In genomic region chr5:103775429-103775828, GRCm38 (mm10) we compare ENCODE assay signal across 11 mouse cellular contexts.
A peak's percentile ranks its signal among the peaks of the same experiment; 100 is the strongest.
DNase-seq lines count a peak whose midpoint lies in the region; ATAC-seq and TF ChIP-seq lines count a peak whose summit lies in the region.
"Had no signal": no experiment of that assay in that cellular context is flagged by ENCODE, and none has a peak within 500 bp of the region (broad histone marks: within the 10 kb centered on the region; RNA-seq: fewer than 3 reads in every experiment).

No protein-coding gene starts in this region.

- peak; percentile 55 to 77 for DNase-seq in heart, adult 18-20 months
- DNase-seq in heart, postnatal 36 days: no peak
- peak; percentile 20 for DNase-seq in right cerebral cortex, adult 18-20 months
- no peak for DNase-seq in right cerebral cortex, postnatal 14 days
- DNase-seq in heart, postnatal 0 days (ENCODE audit: low spot score): peak; percentile 58
- DNase-seq in thymus, postnatal 0 days (ENCODE audit: low spot score): no peak
- DNase-seq: cerebellum, adult 11 months had no signal

- H3K36me3 ChIP-seq in heart, postnatal 0 days (replicated peaks; ENCODE audit: control insufficient read depth, insufficient read depth, low read length): no peaks in the 10 kb centered on the region
- no peaks in the 10 kb centered on the region for H3K36me3 ChIP-seq in small intestine, adult 2 months (ENCODE audit: control insufficient read depth, insufficient read depth, low read length)
- no peaks in the 10 kb centered on the region for H3K36me3 ChIP-seq in forebrain, embryonic 16.5 days (ENCODE audit: control insufficient read depth, insufficient read depth)
- H3K36me3 ChIP-seq: intestine, embryonic 15.5 days had no signal

- H3K4me3 ChIP-seq in heart, postnatal 0 days (ENCODE audit: low read depth, low read length): no peak overlapping the region
- no peak overlapping the region for H3K4me3 ChIP-seq in small intestine, adult 2 months (ENCODE audit: low read depth, low read length)
- H3K4me3 ChIP-seq in forebrain, embryonic 16.5 days (replicated peaks; ENCODE audit: low read length): no peak overlapping the region
- H3K4me3 ChIP-seq: intestine, embryonic 15.5 days had no signal

- ATAC-seq in heart, postnatal 0 days (ENCODE audit: insufficient read depth, low read depth): peak; percentile 58; the same call in 1 of the 2 replicates
- no peak for ATAC-seq in forebrain, embryonic 16.5 days
- ATAC-seq: intestine, embryonic 15.5 days had no signal

- H3K4me2 ChIP-seq in heart, postnatal 0 days (ENCODE audit: low read depth, low read length): peak overlapping the region; percentile 11; the same call in 1 of the 2 replicates
- no peak overlapping the region for H3K4me2 ChIP-seq in forebrain, embryonic 16.5 days (ENCODE audit: low read length)
- H3K4me2 ChIP-seq: intestine, embryonic 15.5 days had no signal

- TF ChIP-seq EP300 in heart, postnatal 0 days (IDR thresholded peaks at IDR 0.05; ENCODE audit: low read depth): no peak

- intact Hi-C loops in heart, postnatal 36 days (cut with DNase I): no loop called here

- H3K27ac ChIP-seq in heart, postnatal 0 days (ENCODE audit: low read depth): peak overlapping the region; percentile 88
- H3K27ac ChIP-seq in small intestine, adult 2 months (ENCODE audit: insufficient read depth, low read depth, low read length): peak overlapping the region; percentile 37; the same call in 1 of the 2 replicates
- no peak overlapping the region for H3K27ac ChIP-seq in forebrain, embryonic 16.5 days (ENCODE audit: low read length)

- H3K9me3 ChIP-seq in heart, postnatal 0 days (replicated peaks; ENCODE audit: control insufficient read depth, low read length): no peaks in the 10 kb centered on the region
- no peaks in the 10 kb centered on the region for H3K9me3 ChIP-seq in forebrain, embryonic 16.5 days (ENCODE audit: control insufficient read depth, low read length)
- H3K9me3 ChIP-seq: intestine, embryonic 15.5 days had no signal

- H3K9ac ChIP-seq in heart, postnatal 0 days (replicated peaks; ENCODE audit: low read depth, low read length): no peak overlapping the region
- H3K9ac ChIP-seq in forebrain, embryonic 16.5 days (replicated peaks; ENCODE audit: low read depth, low read length): no peak overlapping the region
- H3K9ac ChIP-seq: intestine, embryonic 15.5 days had no signal

- no peak for TF ChIP-seq POLR2A in small intestine, adult 2 months (IDR thresholded peaks at IDR 0.05; ENCODE audit: low read depth, low read length)

- WGBS in heart, postnatal 0 days: 37% methylated on average over 13 of the region's 13 CpGs
- WGBS in small intestine, adult 2 months: 42% methylated on average over 13 of the region's 13 CpGs
- 78% methylated on average over 13 of the region's 13 CpGs for WGBS in forebrain, embryonic 16.5 days

- H3K4me1 ChIP-seq in heart, postnatal 0 days (ENCODE audit: control insufficient read depth, insufficient read depth): peaks cover 77% of the 10 kb centered on the region
- H3K4me1 ChIP-seq in small intestine, adult 2 months (ENCODE audit: control insufficient read depth, insufficient read depth, insufficient read length, low read length): peaks cover 43% of the 10 kb centered on the region
- H3K4me1 ChIP-seq in forebrain, embryonic 16.5 days (replicated peaks; ENCODE audit: control insufficient read depth, insufficient read depth, low read length): peaks cover 47% of the 10 kb centered on the region

- no peak for TF ChIP-seq CTCF in heart, postnatal 0 days (IDR thresholded peaks at IDR 0.05; ENCODE audit: low read depth)
- TF ChIP-seq CTCF in small intestine, adult 2 months (IDR thresholded peaks at IDR 0.05; ENCODE audit: extremely low read depth, insufficient read length, insufficient replicate concordance, low read depth, low read length): no peak

- no peaks in the 10 kb centered on the region for H3K27me3 ChIP-seq in heart, postnatal 0 days (ENCODE audit: control insufficient read depth, insufficient read depth, low read length)
- no peaks in the 10 kb centered on the region for H3K27me3 ChIP-seq in small intestine, adult 2 months (ENCODE audit: control insufficient read depth, insufficient read depth, low read length)
- H3K27me3 ChIP-seq in forebrain, embryonic 16.5 days (replicated peaks; ENCODE audit: control insufficient read depth, insufficient read depth, low read length): no peaks in the 10 kb centered on the region
- H3K27me3 ChIP-seq: CH12.LX; intestine, embryonic 15.5 days had no signal

Comparison
In these comparisons a context has a peak if more than half of its experiments do, and no peak if none do; other contexts are left out.
1. DNase-seq: peak in heart, adult 18-20 months (2 of 2), right cerebral cortex, adult 18-20 months (single experiment) and heart, postnatal 0 days (single experiment); none in heart, postnatal 36 days (0 of 2), right cerebral cortex, postnatal 14 days (single experiment) and thymus, postnatal 0 days (single experiment).